Mouse (Mus musculus) bone marrow macrophage, adult 2 months (primary cell): ENCODE results near the gene Arhgap27.
"Not testable (repeated sequence)": the region's sequence is repeated elsewhere in the genome, so short reads cannot be mapped to it uniquely, and the experiment has no call there.

Experiments
- CTCF ChIP-seq: IDR thresholded peaks from 2 replicates; pipeline ENCODE4 v1.5.1; 2012; ENCODE audit warnings: low read depth, mild to moderate bottlenecking, low read length, moderate library complexity
- POLR2A ChIP-seq: IDR thresholded peaks from 2 replicates; pipeline ENCODE4 v1.6.1; 2012; ENCODE audit warnings: mild to moderate bottlenecking, low read depth, low read length, borderline replicate concordance

- TF ChIP-seq CTCF, POLR2A: not testable (repeated sequence)
Observed at GRCm38 (mm10) chr11:103407136-103407535, 43.6 kb upstream of the Arhgap27 start.
